Mouse (Mus musculus) kidney, adult 2 months (tissue): ENCODE measurements around the gene Tbx6.

Experiments used
- CTCF ChIP-seq: fragments of 200-500 bp; conservative IDR thresholded peaks from 2 replicates; pipeline ENCODE4 v1.5.1; 2011; ENCODE audit warnings: low read depth, mild to moderate bottlenecking, control low read depth, low read length, moderate library complexity, mixed read lengths; ENCODE audit not compliant: insufficient read depth, insufficient read length
- POLR2A ChIP-seq: fragments of 200-500 bp; IDR thresholded peaks from one replicate; pipeline ENCODE4 v1.6.1; 2011; ENCODE audit warnings: low read depth, low read length, control low read depth

GRCm38 (mm10) chr7:126796350-126796932, 15.2 kb downstream of the Tbx6 start:
- no peak for TF ChIP-seq POLR2A
- TF ChIP-seq CTCF = 0 out of 2 replicates have a peak, but pooled peaks have one; percentile 21
